Mouse (Mus musculus): ENCODE results near the gene Jmjd7.

The Jmjd7 gene

DNA sequence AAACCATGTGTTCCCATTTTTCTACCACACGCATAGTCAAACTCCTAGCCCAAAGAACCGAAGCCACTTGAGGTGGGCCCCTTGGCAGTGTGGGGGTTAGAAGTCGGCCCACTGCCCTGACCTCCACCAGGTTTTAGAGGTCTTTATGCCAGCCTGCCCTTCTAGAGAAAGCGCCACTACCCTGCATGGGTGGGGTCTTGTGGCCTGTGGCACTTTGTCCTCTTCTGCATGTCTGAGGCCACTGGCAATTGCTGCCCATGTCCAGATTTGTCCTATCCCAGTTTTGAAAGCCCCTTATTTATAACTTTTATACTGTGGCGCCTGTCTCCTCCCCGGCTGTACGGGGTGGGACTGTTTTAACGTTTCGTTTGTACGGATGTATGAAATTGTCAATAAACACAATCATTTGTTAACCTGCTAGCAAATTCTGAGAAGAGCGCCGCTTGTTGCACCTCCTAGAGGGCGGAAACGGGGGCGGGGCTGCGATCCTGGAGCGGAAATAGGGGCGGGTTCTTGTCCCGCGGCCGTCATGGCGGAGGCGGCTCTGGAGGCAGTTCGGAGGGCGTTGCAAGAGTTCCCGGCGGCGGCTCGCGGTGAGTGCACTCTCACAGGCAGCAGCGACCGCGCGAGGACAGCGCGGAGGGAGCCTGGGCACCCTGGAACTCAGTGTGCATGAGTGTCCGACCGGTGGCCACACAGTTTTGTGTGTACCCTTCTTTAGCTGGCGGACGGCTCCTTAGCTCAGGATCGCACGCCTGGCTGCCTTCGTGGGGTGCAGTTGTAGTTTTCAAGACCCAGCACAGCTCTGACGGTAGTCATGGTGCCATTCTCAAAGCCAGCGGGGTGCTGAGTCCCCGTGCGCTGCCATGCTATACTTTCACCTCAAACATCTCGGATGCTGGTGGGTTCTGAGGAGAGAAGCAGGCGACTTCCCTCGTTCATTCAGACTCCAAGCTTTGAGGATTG lies at the start of gene Jmjd7, which contains the start of gene Gm28042:
Gene Jmjd7, plus strand, starts transcription at position 500 of the 966 bp plus-strand sequence.
Gene Gm28042, plus strand, starts transcription at position 510 of the 966 bp plus-strand sequence.
- in situ Hi-C loops (cut with MboI, MseI), result no loop called here

DNA sequence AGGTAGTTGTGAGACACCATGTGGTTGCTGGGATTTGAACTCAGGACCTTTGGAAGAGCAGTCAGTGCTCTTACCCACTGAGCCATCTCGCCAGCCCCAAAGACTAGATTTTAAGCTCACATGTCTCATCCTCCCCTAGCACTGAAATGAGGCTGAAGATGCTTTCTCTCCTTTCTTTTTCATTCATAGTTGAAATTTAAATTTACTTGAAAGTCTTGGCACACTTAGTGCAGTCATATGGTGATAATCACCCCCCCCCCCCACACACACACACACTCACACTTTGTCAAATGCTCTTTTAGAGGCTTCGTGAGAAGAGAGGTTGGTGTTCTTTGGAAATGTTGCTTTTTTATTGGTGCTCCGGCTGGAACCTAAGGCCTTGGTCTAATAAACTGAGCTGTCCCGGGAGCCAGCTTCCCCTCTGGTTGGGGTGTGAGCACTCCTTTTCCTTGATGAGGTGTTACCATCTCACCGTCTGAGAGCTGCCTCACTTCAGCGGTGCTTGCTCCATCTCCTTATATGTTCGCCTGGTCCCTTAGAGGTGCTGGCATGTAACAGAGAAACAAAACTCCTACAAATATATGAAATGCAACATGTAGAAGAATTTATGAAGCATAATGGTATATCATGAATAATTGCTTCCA lies 46.8 kb upstream of the Jmjd7 start:
- in situ Hi-C loops (cut with MboI, MseI), result no loop called here

DNA sequence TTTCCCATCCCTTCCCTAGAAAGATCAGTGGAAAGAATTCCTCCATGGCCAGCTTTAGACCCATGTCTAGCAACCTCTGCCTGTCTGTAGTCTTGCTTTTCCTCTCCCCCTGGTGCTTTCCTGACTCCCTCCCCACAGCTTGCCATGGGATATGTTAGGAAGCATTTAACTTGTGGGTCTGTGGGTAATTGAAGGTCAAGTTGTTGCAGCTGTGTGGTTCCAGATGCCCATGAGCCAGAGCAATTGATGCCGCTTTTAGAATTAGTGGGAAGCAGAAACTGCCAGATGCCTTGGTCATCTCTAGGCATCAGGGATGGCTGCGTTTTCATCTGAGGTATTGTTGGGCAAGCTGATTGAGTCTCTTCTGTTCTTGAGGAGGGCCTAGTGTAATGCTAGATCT lies 45.7 kb upstream of the Jmjd7 start:
- in situ Hi-C loops (cut with MboI, MseI), result no loop called here

DNA sequence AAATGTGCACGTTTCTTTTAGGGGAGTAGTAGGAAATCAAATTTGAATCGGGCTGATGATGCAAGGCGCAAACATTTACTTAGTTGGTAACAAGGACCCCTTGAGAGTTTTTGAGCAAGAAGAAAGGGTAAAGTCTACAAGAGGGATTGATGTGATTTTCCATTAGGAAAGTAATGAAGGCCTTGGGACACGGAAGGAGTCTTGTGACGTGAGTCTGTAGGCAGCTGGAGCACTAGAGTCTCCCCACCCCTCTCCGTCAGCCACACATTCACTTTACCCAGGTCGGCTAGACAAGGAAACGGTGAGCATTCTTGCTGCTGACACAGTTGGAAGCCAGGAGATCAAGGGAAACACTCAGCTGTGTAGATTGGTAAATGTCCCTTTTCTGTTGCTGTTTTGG lies 41.4 kb upstream of the Jmjd7 start:
- in situ Hi-C loops (cut with MboI, MseI), result no loop called here

DNA sequence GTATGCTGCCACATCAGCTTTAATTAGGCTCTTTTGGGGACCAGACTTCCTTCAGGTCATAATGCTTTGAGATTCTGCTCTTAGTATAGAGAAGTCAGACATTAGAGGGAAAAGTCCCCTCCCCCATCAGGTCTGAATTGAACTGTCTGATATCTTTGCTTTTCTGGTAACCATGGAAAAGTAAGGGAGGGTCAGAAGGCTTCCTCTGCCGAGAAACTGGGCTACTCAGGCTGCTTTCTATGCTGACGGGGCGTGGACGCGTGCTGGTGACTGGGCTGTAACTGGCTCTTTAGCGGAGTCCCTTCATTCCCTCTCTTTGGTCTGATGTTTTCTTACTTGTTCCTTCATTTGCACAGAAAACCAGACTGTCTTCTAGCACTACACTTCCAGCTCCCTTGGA lies 40.9 kb upstream of the Jmjd7 start:
- in situ Hi-C loops (cut with MboI, MseI), result no loop called here

DNA sequence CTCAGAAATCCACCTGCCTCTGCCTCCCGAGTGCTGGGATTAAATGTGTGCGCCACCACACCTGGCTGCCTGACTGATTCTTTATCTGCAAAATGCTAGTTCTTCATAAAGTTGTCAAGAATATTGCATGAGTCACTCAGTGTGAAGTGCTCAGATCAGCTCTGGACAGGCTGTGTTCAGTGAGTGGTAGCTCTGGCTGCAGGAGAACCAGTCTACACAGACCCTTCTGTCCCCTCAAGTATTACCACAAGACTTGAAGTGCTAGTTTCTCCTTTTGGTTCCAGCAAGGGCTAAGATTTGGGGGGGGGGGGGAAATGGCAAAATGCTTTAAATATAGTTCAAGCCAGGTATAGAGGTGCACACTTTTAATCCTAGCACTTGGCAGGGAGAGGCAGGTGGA lies 39.8 kb upstream of the Jmjd7 start:
- in situ Hi-C loops (cut with MboI, MseI), result no loop called here

DNA sequence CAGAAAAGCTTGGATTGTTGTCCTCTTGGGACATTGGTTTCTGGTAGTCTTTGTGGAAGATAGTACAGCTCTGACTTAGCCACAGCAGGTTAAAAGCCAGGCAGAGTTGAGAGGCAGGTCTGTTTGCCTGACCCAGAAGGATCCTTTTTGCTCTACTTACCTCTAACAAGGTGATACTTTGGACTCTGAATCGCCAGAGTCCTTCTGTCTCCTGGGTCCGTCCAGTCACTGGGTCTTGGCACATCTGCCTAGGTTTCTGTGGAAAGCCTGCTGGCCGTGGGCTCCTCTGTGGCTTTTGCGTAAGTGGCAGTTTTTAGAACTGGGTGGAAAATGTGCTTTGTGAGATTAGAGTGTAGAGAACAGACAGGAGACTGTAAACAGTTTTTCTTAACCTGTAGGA lies 38.3 kb upstream of the Jmjd7 start:
- in situ Hi-C loops (cut with MboI, MseI), result no loop called here

DNA sequence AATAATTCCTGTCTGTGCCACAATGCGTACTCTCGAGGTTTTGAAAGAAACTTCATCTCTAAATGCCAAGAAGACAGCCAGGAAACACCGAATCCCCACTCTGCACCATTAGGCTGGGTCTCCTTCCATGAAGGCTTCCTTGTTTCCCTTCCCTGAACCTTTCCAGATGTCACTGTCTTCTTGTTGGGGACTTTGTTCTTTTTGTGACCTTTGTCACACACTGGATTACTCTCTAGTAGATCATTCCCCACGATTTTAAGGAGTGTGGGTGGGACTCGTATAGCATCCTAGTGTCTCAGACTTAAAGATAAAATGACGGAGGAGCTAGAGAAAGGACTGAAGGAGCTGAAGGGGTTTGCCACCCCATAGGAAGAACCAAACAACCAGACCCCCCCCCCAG lies 36.4 kb upstream of the Jmjd7 start:
- in situ Hi-C loops (cut with MboI, MseI), result no loop called here

DNA sequence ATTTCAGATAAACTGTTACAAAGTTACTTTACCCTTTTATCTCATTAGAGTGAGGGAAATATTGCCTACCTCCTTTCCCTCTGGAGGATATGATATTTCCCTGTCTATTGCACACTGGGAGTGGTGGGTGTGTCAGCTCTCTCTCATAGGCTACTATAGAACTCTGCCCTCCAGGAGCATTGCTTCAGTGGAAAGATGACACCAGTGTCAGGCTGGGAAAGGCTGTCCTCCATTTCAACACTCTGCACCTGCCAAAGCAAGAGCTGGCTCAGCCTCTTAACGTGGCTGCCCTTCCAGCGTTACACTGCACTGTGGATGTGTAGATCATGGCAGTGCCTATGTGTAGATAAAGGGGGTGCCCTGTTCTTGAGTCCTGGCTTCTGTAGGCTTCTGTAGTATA lies 34.9 kb upstream of the Jmjd7 start:
- in situ Hi-C loops (cut with MboI, MseI), result no loop called here

DNA sequence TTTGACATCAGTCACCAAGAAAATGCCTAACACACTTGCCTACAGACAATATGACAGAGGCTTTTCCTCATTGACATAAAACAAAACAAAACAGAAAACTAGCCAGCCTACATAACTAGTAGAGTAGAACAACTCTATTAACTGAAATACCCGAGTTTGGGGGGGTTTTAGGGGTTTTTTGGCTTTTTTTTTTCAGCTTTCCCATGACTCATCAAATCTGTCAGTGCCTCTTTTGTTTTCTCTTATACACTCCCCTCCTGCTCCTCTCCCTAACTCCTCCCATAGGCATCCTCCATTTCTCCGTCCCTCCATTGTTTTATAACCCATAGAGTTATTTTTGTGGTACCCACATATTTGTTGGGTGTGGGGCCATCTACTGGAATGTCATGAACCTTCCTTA lies 33.8 kb upstream of the Jmjd7 start:
- in situ Hi-C loops (cut with MboI, MseI), result no loop called here

DNA sequence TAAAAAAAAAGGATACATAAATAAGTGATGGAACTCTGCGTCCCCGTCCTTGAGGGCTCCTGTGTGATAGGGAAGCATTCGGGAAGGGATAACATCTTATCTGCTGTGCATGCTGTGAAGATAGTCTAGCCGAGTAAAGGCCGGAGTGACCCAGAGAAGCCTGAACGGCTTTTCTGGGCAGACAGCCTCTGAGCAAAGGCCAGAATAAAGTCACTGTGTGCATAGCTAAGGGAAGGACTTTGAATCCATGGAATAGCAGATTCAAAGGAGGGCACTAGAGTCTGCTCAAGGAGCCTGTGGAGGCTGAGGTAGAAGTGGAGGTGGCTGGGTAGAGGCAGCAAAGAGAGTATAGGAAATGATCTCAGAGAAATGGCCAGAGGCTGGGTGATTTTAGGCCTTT lies 32.4 kb upstream of the Jmjd7 start:
- in situ Hi-C loops (cut with MboI, MseI), result no loop called here

DNA sequence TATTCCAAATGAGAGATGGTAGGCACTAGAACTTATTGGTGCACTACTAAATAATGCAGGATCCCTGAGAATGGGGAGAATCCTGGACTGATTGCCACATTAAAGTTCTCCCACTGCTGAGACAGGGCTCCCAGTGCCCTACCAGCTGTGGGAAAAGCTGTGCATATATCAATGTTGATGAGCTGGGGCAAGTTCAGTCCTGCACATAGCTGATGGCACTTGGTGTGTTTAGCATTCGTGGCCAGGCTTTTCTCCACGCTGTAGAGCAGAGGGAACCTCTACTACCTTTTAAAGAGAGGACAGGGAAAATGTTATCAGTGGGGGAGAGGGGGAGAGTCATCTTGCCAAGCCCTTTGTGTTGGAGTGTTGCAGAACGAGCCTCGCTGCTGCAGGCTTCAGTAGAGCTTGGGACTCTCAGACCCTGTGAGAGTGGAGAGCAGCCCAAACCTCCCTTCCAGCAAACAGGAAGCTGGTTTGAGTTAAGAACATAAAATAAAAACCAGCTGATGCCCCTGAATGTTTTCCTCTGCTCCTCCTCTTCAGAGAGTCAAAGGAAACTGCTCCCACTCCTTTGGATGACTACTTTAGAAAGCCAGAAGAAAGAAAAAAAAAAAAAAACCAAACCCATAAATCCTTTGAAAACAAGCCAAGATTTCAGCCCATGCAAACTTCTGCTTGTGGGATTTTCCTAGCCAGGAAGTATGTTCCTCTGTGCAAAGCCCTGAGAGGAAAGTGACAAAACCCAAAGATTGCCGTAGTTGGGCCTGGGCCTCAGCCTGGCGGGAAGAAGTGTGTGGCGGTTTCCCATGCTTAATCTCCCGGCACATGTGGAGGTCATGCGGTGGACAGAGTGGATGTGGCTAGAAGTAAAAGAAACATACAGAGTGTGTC lies 31.6 kb upstream of the Jmjd7 start:
- in situ Hi-C loops (cut with MboI, MseI), result no loop called here

DNA sequence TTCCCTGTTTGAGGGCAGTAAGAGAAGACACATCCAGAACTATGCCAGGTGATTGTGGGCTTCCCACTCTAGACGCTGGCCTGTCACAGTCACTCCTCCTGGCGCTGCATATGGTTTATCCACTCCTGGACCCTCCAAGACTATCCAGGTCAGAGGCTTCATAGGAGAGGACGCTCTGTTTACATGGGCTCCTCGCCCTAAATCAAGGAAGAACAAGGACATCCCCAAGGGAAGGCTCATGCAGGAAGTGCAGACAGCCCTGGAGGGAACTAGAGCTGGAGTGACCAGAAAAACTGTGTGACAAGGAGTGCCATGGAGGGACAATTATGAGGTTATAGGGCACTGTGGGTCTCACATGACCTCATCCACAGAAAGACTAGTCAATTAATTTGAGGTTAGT lies 29.9 kb upstream of the Jmjd7 start:
- in situ Hi-C loops (cut with MboI, MseI), result no loop called here

DNA sequence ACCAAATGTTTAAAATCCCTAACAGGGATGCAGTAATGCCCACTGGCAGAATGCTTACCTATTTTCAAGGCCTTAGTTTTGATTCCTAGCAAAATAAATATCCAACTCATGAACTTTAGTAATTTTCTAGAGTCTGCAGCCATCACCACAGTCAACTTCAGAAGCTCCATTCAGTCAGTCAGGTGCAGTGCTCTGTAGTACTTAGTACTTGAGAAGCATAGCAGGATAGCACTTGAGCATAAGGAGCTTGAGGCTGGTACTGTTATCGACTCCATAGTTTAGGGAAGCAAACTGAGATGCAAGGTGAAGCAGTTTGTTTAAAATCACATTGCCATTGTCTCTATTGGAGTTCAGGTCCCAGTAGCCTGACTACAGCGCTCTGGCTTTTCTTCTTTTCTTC lies 27.6 kb upstream of the Jmjd7 start:
- in situ Hi-C loops (cut with MboI, MseI), result no loop called here

DNA sequence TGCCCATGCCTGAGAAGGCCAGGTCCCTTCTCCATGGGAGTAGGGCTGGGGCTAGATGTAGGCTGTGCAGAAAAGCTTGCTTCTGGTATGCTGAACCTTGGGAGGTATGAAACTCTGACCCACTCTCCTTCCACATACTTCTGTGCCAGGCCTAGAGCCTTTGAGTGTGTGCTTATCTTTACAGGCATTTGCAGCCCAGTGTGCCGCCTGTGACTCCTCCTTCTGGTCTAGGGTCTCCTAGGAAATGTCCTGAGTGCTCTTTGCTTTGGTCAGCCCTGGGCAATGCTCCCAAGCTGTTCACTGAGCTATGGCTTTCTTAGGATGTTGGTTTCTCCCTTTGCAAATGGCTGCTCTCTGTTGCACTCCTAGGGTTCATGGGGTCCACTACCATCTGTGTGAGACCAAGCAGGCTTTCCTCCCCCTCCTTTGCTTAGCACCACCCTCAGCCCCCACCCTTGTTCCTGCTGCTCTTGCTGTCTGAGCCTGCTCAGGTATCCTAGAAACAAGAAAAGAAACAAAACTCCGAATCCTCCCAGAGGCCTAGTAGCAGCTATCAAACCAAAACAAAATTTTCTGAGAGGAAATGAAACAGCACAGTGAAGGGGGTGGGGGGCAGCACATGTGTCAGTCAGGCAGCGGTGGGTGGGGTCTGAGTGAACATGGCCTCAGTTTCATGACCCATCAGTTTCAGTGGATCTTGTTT lies 26.2 kb upstream of the Jmjd7 start:
- in situ Hi-C loops (cut with MboI, MseI), result no loop called here

DNA sequence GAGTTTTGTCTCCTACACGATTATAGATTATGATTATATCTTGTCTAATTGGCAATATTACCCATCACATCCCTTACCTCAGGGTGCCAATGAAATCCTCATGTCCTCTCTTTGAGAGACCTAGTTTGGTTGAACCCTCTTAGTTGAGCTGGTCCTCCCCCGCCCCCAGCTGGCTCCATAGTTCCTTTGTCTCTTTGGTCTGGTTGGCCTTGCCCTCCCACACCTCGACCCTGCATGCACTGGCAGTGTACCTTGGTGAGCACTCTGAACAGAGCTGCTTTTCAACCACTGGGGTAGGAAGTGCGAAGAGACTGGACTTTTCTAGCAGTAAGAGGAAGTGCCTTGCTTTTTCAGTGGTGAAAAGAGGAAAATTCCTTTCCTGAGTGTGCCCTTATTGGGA lies 25.3 kb upstream of the Jmjd7 start:
- in situ Hi-C loops (cut with MboI, MseI), result no loop called here

DNA sequence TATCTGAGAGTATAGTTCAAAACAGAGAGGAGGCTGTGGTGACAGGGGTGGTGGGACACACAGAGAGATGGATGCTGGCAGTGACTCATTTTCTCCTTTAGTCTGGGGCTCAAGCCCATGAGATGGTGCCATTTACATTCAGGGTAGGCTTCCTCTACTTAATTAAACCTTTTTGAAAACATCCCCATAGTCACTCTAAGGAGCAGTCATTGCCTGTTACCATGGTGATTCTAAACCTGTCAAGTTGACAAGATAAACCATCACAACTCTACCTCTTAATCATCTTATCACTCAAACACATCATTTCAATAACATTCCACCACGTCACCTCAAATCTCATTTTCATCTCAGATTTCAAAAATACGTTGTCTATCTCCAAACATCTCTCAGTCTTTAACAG lies 23.3 kb upstream of the Jmjd7 start:
- in situ Hi-C loops (cut with MboI, MseI), result no loop called here

DNA sequence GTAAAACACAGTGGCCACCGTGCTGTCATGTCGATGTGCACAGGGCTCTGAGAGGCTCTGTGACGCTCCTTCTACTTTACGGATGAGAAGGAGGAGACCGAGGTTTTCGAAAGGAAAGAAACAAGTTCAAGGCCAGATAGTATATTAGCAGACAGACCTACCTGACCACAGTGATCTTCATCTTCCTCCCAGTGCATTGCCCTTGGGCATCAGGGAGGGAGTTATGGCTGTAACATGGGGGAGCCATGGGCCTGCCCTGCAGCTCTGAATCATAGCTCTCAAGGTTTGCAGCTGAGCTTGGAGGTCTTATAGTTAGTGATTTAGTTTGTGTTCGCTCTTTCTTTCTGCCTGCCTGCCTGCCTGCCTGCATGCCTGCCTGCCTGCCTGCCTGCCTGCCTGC lies 20.6 kb upstream of the Jmjd7 start:
- in situ Hi-C loops (cut with MboI, MseI), result loop anchor here (5.0 kb wide), 1 partner anchor 34 kb away; the partner anchor contains the start of gene Mapkbp1

DNA sequence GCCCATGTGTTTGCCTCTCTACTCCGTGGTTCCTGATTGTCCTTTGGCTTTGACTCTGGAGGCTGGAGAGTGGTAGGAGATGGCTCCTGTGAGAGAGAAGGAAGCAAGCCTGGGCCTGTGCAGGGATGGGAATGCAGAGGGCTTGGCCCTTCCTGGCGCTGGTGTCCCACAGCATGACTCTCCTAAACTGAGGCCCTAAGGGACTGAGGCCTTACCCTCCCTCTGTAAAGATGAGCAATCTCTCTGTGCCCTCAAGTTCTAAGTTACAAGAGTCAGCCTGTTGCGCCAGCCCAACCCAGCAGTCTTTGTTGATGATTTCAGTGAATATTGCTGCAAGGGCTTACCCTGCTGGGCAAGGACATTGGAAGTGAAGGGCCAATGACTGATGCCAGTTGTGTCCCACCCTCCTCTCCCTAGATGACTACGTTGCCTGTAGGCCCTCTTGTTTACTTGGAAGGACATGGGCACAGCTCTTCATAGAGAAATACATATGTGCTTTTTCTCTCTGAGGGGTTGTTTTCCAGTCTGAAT lies 19.5 kb upstream of the Jmjd7 start:
- in situ Hi-C loops (cut with MboI, MseI), result loop anchor here (5.0 kb wide), 1 partner anchor 35 kb away; the partner anchor contains the start of gene Mapkbp1

DNA sequence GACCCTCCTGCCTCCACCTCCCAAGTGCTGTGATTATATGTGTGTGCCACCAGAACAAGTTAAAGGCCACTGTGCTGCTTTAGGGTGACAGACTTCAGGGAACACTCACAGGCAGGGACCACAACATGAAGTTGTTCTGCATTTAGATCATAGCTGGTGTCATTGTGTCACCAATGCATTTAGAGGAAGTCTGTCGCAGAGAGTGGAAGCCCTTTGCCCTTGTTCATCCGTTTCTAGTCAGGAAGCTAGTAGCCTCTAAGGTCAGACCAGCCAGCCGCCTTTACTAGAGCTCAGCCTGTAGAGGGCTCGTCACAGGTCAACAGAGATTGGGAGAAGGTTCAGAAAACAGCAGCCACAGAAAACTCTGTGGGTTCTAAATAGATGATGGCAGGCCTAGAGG lies 18.6 kb upstream of the Jmjd7 start:
- in situ Hi-C loops (cut with MboI, MseI), result loop anchor here (5.0 kb wide), 1 partner anchor 36 kb away; the partner anchor contains the start of gene Mapkbp1
